ENCODE assay signal across 10 mouse cellular contexts in genomic region chr4:46853852-46854460, GRCm38 (mm10).
DNase-seq lines count a peak whose midpoint lies in the region; ATAC-seq lines count a peak whose summit lies in the region.
"Had no signal": no experiment of that assay in that cellular context is flagged by ENCODE, and none has a peak within 500 bp of the region (broad histone marks: within the 10 kb centered on the region; RNA-seq: fewer than 3 reads in every experiment).

No protein-coding gene starts in this region.

- no peak for ATAC-seq in hindbrain, embryonic 15.5 days (ENCODE audit: low FRiP score, low read depth)
- peak; percentile 90 for ATAC-seq in erythroblast, adult 5-6 weeks (replicated peaks; ENCODE audit: low FRiP score, poor library complexity, severe bottlenecking)
- no peak for ATAC-seq in neural tube, embryonic 14.5 days (ENCODE audit: low read depth)

- H3K4me3 ChIP-seq in hindbrain, embryonic 15.5 days = no peak overlapping the region
- no peak overlapping the region for H3K4me3 ChIP-seq in hindbrain, embryonic 10.5 days
- H3K4me3 ChIP-seq in neural tube, embryonic 14.5 days (ENCODE audit: low read depth, low read length) = no peak overlapping the region
- H3K4me3 ChIP-seq: embryonic facial prominence, embryonic 13.5 days; limb, embryonic 13.5 days had no signal

- no peak overlapping the region for H3K9ac ChIP-seq in hindbrain, embryonic 15.5 days
- H3K9ac ChIP-seq in neural tube, embryonic 14.5 days (replicated peaks; ENCODE audit: low read depth, low read length) = no peak overlapping the region
- H3K9ac ChIP-seq: embryonic facial prominence, embryonic 13.5 days; limb, embryonic 13.5 days had no signal

- H3K4me2 ChIP-seq in hindbrain, embryonic 15.5 days = no peak overlapping the region
- no peak overlapping the region for H3K4me2 ChIP-seq in neural tube, embryonic 14.5 days (ENCODE audit: low read depth, low read length)
- H3K4me2 ChIP-seq: embryonic facial prominence, embryonic 13.5 days; limb, embryonic 13.5 days had no signal

- H3K9me3 ChIP-seq in hindbrain, embryonic 15.5 days = no peaks in the 10 kb centered on the region
- peaks cover 4% of the 10 kb centered on the region; the same call in 1 of the 2 replicates for H3K9me3 ChIP-seq in hindbrain, embryonic 10.5 days
- no peaks in the 10 kb centered on the region for H3K9me3 ChIP-seq in neural tube, embryonic 14.5 days (ENCODE audit: control insufficient read depth, low read length)
- H3K9me3 ChIP-seq: embryonic facial prominence, embryonic 13.5 days had no signal

- WGBS in hindbrain, embryonic 15.5 days = 85% methylated on average over 12 of the region's 12 CpGs
- WGBS in hindbrain, embryonic 10.5 days = 83% methylated on average over 12 of the region's 12 CpGs
- 85% methylated on average over 12 of the region's 12 CpGs for WGBS in neural tube, embryonic 14.5 days

- no peak for DNase-seq in hindbrain, embryonic 10.5 days (ENCODE audit: low spot score)
- peak; percentile 95 for DNase-seq in MEL-GATA-1-ER (ENCODE audit: extremely low read depth, low read depth)
- no peak for DNase-seq in right cerebral cortex, postnatal 25 days
- DNase-seq in lung, postnatal 10 days = no peak
- DNase-seq: gastrocnemius, postnatal 14 days had no signal

- H3K4me1 ChIP-seq in hindbrain, embryonic 15.5 days (replicated peaks) = peaks cover 46% of the 10 kb centered on the region
- H3K4me1 ChIP-seq in hindbrain, embryonic 10.5 days (replicated peaks) = peaks cover 16% of the 10 kb centered on the region; the same call in 1 of the 2 replicates
- H3K4me1 ChIP-seq in neural tube, embryonic 14.5 days (ENCODE audit: control insufficient read depth, insufficient read depth, low read length) = peaks cover 12% of the 10 kb centered on the region

- no peaks in the 10 kb centered on the region for H3K36me3 ChIP-seq in hindbrain, embryonic 15.5 days
- H3K36me3 ChIP-seq in hindbrain, embryonic 10.5 days = no peaks in the 10 kb centered on the region
- no peaks in the 10 kb centered on the region for H3K36me3 ChIP-seq in neural tube, embryonic 14.5 days (ENCODE audit: control insufficient read depth, insufficient read depth, low read length)
- H3K36me3 ChIP-seq: embryonic facial prominence, embryonic 13.5 days; limb, embryonic 13.5 days had no signal

- H3K27ac ChIP-seq in hindbrain, embryonic 15.5 days (replicated peaks) = peak overlapping the region; percentile 74
- no peak overlapping the region; the same call in 1 of the 2 replicates for H3K27ac ChIP-seq in hindbrain, embryonic 10.5 days
- peak overlapping the region; percentile 48; the same call in 1 of the 2 replicates for H3K27ac ChIP-seq in neural tube, embryonic 14.5 days (ENCODE audit: low read depth, low read length)
- H3K27ac ChIP-seq: embryonic facial prominence, embryonic 13.5 days; limb, embryonic 13.5 days had no signal

- H3K27me3 ChIP-seq in hindbrain, embryonic 15.5 days = no peaks in the 10 kb centered on the region
- H3K27me3 ChIP-seq in hindbrain, embryonic 10.5 days (ENCODE audit: insufficient read depth, poor library complexity, severe bottlenecking) = 0 out of 2 replicates have a peak, but pooled peaks cover 6% of the 10 kb centered on the region
- H3K27me3 ChIP-seq in neural tube, embryonic 14.5 days (ENCODE audit: control insufficient read depth, insufficient read depth, low read length) = no peaks in the 10 kb centered on the region
- H3K27me3 ChIP-seq: embryonic facial prominence, embryonic 13.5 days; limb, embryonic 13.5 days had no signal
